Mouse (Mus musculus): ENCODE measurements at regions not wholly inside any gene's neighbourhood (a gene's known extent, or its start where the extent isn't known, plus 50 kb on each side); places are given as distances from the start of the nearest gene placed in this dataset.

GRCm38 (mm10) chr2:139298541-139299152, 195.1 kb upstream of the Sptlc3 start:
- no peak for ATAC-seq (ENCODE audit: insufficient number of reproducible peaks, low FRiP score)
- Histone ChIP-seq H3K9me3 (replicated peaks) (no peaks in the 10 kb centered on the region), H3K4me1 (replicated peaks) (no peaks in the 10 kb centered on the region), H3K4me3 (no peak overlapping the region), H3K27ac (ENCODE audit: poor library complexity, severe bottlenecking) (no peak overlapping the region), H3K27me3 (replicated peaks) (no peaks in the 10 kb centered on the region), H3K4me2 (no peak overlapping the region), H3K36me3 (no peaks in the 10 kb centered on the region), H3K9ac (no peak overlapping the region)
- 51% methylated on average over 6 of the region's 6 CpGs for WGBS

- H3K4me3 ChIP-seq, result no peak overlapping the region
- no peaks in the 10 kb centered on the region for H3K36me3 ChIP-seq
- H3K4me1 ChIP-seq (replicated peaks), result no peaks in the 10 kb centered on the region
- H3K27me3 ChIP-seq (replicated peaks), result no peaks in the 10 kb centered on the region
- no peaks in the 10 kb centered on the region for H3K9me3 ChIP-seq (replicated peaks)
- no peak overlapping the region for H3K9ac ChIP-seq
- H3K4me2 ChIP-seq, result no peak overlapping the region
- 73% methylated on average over 1 of the region's 1 CpGs for WGBS
- H3K27ac ChIP-seq (ENCODE audit: poor library complexity, severe bottlenecking), result no peak overlapping the region
- no peak for ATAC-seq (ENCODE audit: insufficient number of reproducible peaks, low FRiP score)
Observed at GRCm38 (mm10) chr2:139311401-139311812, 182.3 kb upstream of the Sptlc3 start.

- 73% methylated on average over 4 of the region's 4 CpGs for WGBS
- ATAC-seq (ENCODE audit: insufficient number of reproducible peaks, low FRiP score), result no peak
- Histone ChIP-seq H3K4me3 (no peak overlapping the region), H3K27ac (ENCODE audit: poor library complexity, severe bottlenecking) (no peak overlapping the region), H3K4me2 (no peak overlapping the region), H3K27me3 (replicated peaks) (no peaks in the 10 kb centered on the region), H3K9me3 (replicated peaks) (no peaks in the 10 kb centered on the region), H3K36me3 (no peaks in the 10 kb centered on the region), H3K9ac (no peak overlapping the region), H3K4me1 (replicated peaks) (no peaks in the 10 kb centered on the region)
Observed at GRCm38 (mm10) chr2:139312053-139312452, 181.7 kb upstream of the Sptlc3 start.

GRCm38 (mm10) chr2:139322509-139322908, 171.2 kb upstream of the Sptlc3 start:
- 59% methylated on average over 2 of the region's 2 CpGs for WGBS
- no peak for ATAC-seq (ENCODE audit: insufficient number of reproducible peaks, low FRiP score)

DNA sequence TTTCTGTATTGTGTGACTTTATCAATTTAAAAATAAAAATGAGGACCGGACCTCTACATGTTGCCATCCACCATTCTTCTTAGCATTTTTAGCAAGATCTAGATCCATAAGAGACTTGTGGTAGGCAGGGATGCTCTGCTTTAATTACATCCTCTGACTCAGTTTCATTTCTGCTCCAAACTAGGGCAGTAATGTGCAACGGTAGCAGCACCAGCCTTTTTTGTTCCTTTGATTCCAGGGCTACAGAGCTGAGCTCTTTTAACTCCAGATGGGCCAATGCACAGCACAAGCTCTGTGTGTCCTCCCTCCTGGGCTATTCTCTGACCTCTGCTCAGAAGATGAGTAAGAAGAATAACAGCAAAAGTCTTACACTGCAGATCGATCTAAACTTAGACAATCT, 168.2 kb upstream of the Sptlc3 start:
- H3K4me1 ChIP-seq (replicated peaks), result no peaks in the 10 kb centered on the region
- no peaks in the 10 kb centered on the region for H3K9me3 ChIP-seq (replicated peaks)
- no peaks in the 10 kb centered on the region for H3K36me3 ChIP-seq
- no peak overlapping the region for H3K4me2 ChIP-seq
- no peaks in the 10 kb centered on the region for H3K27me3 ChIP-seq (replicated peaks)
- H3K9ac ChIP-seq, result no peak overlapping the region
- H3K27ac ChIP-seq (ENCODE audit: poor library complexity, severe bottlenecking), result no peak overlapping the region
- ATAC-seq (ENCODE audit: insufficient number of reproducible peaks, low FRiP score), result no peak
- no peak overlapping the region for H3K4me3 ChIP-seq
- WGBS, result 77% methylated on average over 3 of the region's 3 CpGs

More at GRCm38 (mm10) chr2:139322509-139322908, 171.2 kb upstream of the Sptlc3 start:
- H3K36me3 ChIP-seq, result no peaks in the 10 kb centered on the region
- H3K4me1 ChIP-seq (replicated peaks), result no peaks in the 10 kb centered on the region
- H3K9ac ChIP-seq, result no peak overlapping the region
- no peaks in the 10 kb centered on the region for H3K9me3 ChIP-seq (replicated peaks)
- H3K4me2 ChIP-seq, result no peak overlapping the region
- no peak overlapping the region for H3K27ac ChIP-seq (ENCODE audit: poor library complexity, severe bottlenecking)
- no peak overlapping the region for H3K4me3 ChIP-seq
- no peaks in the 10 kb centered on the region for H3K27me3 ChIP-seq (replicated peaks)

DNA sequence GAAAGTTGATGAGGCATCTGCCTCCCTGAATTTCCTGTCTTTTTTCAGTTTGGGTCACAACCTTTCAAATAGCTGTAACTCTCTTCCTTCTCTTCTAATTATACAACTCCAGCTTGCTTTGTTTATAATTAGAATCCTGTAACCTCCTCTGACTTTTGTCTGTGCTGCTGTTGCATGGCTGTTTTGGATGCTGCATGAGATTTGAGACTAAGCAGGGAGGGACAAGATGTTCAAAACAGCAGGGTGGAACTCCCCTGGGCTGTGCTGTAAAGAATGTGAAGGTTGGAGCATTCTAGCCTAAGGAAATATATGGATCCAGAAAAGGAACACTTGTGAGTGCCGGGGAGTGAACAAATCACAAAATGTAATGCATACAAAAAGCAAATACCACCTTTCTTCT, 159.0 kb upstream of the Sptlc3 start:
- H3K36me3 ChIP-seq, result no peaks in the 10 kb centered on the region
- H3K4me1 ChIP-seq (replicated peaks), result no peaks in the 10 kb centered on the region
- H3K9ac ChIP-seq, result no peak overlapping the region
- H3K27me3 ChIP-seq (replicated peaks), result no peaks in the 10 kb centered on the region
- H3K27ac ChIP-seq (ENCODE audit: poor library complexity, severe bottlenecking), result no peak overlapping the region
- 65% methylated on average over 1 of the region's 1 CpGs for WGBS
- H3K9me3 ChIP-seq (replicated peaks), result no peaks in the 10 kb centered on the region
- ATAC-seq (ENCODE audit: insufficient number of reproducible peaks, low FRiP score), result no peak
- H3K4me3 ChIP-seq, result no peak overlapping the region
- H3K4me2 ChIP-seq, result no peak overlapping the region

DNA sequence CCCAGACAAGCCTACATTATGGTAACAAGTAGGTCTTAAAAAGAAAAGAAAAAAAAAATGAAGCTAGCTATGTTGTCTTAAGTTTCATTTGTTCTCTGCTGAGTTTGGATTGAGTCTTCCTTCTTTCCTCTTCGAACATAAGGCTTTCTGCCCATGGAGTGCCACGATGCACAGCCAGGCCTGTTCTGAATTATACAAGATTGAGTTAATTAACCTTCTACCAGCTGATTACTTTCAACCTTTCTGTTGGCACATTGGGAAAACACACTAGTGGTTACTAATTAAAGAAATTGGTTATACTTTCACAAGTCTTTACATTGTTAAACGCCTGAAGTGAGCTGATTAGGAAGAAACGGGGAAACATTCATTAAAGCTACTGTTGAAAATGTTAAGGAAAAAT, 155.5 kb upstream of the Sptlc3 start:
- 82% methylated on average over 4 of the region's 4 CpGs for WGBS
- no peaks in the 10 kb centered on the region for H3K4me1 ChIP-seq (replicated peaks)
- H3K4me2 ChIP-seq, result no peak overlapping the region
- H3K9me3 ChIP-seq (replicated peaks), result no peaks in the 10 kb centered on the region
- H3K4me3 ChIP-seq, result no peak overlapping the region
- no peaks in the 10 kb centered on the region for H3K27me3 ChIP-seq (replicated peaks)
- H3K9ac ChIP-seq, result no peak overlapping the region
- ATAC-seq (ENCODE audit: insufficient number of reproducible peaks, low FRiP score), result no peak
- no peaks in the 10 kb centered on the region for H3K36me3 ChIP-seq
- no peak overlapping the region for H3K27ac ChIP-seq (ENCODE audit: poor library complexity, severe bottlenecking)

DNA sequence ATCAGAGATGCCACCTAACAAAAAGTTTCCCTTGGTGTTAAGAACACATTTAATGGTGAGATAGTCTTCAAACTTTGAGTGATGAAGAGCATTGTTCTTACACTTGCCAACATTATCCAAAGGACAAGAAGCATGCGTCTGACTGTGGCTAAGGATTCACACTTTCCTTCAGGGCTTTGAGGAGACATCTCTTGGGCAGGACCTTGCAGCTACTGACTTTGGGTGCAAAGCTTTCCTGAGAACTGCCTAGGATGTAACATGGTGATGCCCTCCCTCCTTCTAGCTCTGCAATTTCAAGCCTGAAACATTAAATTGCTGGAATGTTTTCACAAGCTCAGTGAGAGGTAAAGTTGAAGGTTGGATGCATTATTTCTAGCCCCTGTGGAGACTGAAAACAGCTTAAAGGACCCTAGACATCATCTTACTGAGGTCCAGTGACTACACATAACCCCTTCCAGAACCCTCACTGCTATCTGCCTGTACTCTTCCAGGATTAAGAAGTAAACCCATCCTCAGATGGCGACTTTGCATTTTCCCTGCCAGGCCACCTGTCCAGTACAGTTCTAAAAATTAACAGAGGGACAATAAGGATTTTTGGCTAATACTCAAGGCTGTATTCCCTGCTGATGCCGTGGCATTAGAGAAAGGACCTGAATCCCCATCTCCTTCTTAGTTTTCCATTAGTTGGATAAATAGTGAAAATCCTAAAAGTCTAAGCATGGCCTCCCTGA, 137.3 kb upstream of the Sptlc3 start:
- WGBS, result 78% methylated on average over 3 of the region's 3 CpGs
- Histone ChIP-seq H3K4me3 (no peak overlapping the region), H3K9ac (no peak overlapping the region), H3K36me3 (no peaks in the 10 kb centered on the region), H3K9me3 (replicated peaks) (no peaks in the 10 kb centered on the region), H3K27me3 (replicated peaks) (no peaks in the 10 kb centered on the region), H3K4me1 (replicated peaks) (no peaks in the 10 kb centered on the region), H3K27ac (ENCODE audit: poor library complexity, severe bottlenecking) (no peak overlapping the region), H3K4me2 (no peak overlapping the region)
- no peak for ATAC-seq (ENCODE audit: insufficient number of reproducible peaks, low FRiP score)

DNA sequence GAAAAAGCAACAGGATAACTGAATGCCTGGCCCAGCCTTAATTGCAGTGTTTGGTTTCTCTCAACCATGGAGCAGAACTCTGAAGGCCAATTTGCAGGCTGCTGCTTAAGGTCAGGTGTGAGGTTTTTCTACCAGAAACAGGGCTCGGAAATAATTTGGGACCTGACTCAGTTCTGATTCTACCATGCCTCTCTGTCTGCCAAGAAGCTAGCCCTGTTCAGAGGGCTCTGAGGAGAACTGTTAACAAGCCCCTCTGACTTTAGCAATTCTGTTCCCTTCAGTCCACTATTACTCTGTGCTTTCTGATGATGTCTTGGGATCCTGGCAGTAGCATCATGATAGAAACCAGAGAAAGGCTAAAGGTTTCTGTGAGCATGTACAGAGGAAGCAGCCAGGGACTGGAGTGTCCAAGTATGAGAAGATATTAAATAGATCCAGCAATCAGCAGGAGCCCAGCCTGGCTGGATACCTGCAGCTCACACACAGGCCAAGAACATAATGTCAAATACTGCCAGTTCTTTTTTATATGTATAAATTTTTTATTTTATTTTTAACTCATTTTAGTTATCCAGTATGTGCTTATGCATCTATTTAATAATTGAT, 131.4 kb upstream of the Sptlc3 start:
- H3K4me1 ChIP-seq (replicated peaks), result no peaks in the 10 kb centered on the region
- WGBS, result 73% methylated on average over 1 of the region's 1 CpGs
- no peak overlapping the region for H3K4me3 ChIP-seq
- H3K9me3 ChIP-seq (replicated peaks), result no peaks in the 10 kb centered on the region
- H3K9ac ChIP-seq, result no peak overlapping the region
- H3K4me2 ChIP-seq, result no peak overlapping the region
- no peaks in the 10 kb centered on the region for H3K36me3 ChIP-seq
- no peak overlapping the region for H3K27ac ChIP-seq (ENCODE audit: poor library complexity, severe bottlenecking)
- H3K27me3 ChIP-seq (replicated peaks), result no peaks in the 10 kb centered on the region
- ATAC-seq (ENCODE audit: insufficient number of reproducible peaks, low FRiP score), result no peak

GRCm38 (mm10) chr2:139370070-139370469, 123.6 kb upstream of the Sptlc3 start:
- H3K4me1 ChIP-seq (replicated peaks), result no peaks in the 10 kb centered on the region
- WGBS, result 36% methylated on average over 1 of the region's 1 CpGs
- no peak overlapping the region for H3K9ac ChIP-seq
- H3K27ac ChIP-seq (ENCODE audit: poor library complexity, severe bottlenecking), result no peak overlapping the region
- no peak for ATAC-seq (ENCODE audit: insufficient number of reproducible peaks, low FRiP score)
- H3K4me2 ChIP-seq, result no peak overlapping the region
- no peak overlapping the region for H3K4me3 ChIP-seq
- H3K9me3 ChIP-seq (replicated peaks), result no peaks in the 10 kb centered on the region
- H3K36me3 ChIP-seq, result no peaks in the 10 kb centered on the region
- H3K27me3 ChIP-seq (replicated peaks), result no peaks in the 10 kb centered on the region

DNA sequence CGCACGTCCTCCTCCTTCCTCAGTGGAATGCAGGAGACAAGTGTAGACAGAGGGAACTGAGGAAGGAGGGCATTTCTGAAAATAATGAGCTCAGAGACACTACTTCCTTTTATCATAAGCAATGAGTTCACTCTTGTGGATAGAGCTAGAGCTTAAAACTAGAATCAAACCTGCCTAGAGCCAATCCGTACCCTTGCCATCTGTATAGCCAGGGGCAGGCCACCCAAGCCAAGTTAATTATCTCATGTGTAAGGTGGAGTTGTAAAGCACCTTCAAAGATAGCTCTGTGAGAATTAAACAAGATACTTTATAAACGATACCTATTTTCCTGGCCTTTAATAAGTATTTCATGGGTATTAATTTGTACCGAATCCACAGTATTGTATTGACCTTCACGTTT, 113.4 kb upstream of the Sptlc3 start:
- H3K36me3 ChIP-seq, result no peaks in the 10 kb centered on the region
- H3K27me3 ChIP-seq (replicated peaks), result no peaks in the 10 kb centered on the region
- H3K4me2 ChIP-seq, result no peak overlapping the region
- no peak overlapping the region for H3K27ac ChIP-seq (ENCODE audit: poor library complexity, severe bottlenecking)
- H3K4me1 ChIP-seq (replicated peaks), result no peaks in the 10 kb centered on the region
- no peaks in the 10 kb centered on the region for H3K9me3 ChIP-seq (replicated peaks)
- WGBS, result 75% methylated on average over 6 of the region's 6 CpGs
- no peak overlapping the region for H3K9ac ChIP-seq
- H3K4me3 ChIP-seq, result no peak overlapping the region
- ATAC-seq (ENCODE audit: insufficient number of reproducible peaks, low FRiP score), result no peak
